Mouse (Mus musculus) limb, embryonic 13.5 days (tissue): ENCODE data around the gene 6030452D12Rik. TPM values are rescaled to one million over a fixed set of nuclear protein-coding genes. Genes with fewer than 3 reads are reported as not detected.

Experiments
- ATAC-seq: fragments of 200-750 bp; cut with Nextera tagmentation; 2 replicates; pipeline ENCODE4 v1.8.0; 2017; ENCODE audit warnings: low read depth, moderate number of reproducible peaks, moderate TSS enrichment; ENCODE audit not compliant: low FRiP score
- H3K27ac ChIP-seq: fragments of 300-500 bp; sonication (generic); 2 replicates; pipeline ENCODE4 v1.5.1; 2015; ENCODE audit warnings: inconsistent platforms, mild to moderate bottlenecking, moderate library complexity
- H3K27me3 ChIP-seq: fragments of 300-500 bp; sonication (generic); 2 replicates; pipeline ENCODE4 v1.6.1; 2015; ENCODE audit warnings: mild to moderate bottlenecking, inconsistent platforms
- H3K36me3 ChIP-seq: fragments of 300-500 bp; sonication (generic); 2 replicates; pipeline ENCODE4 v1.6.1; 2015; ENCODE audit warnings: inconsistent platforms, mild to moderate bottlenecking, moderate library complexity
- H3K4me1 ChIP-seq: fragments of 300-500 bp; sonication (generic); 2 replicates; pipeline ENCODE4 v1.6.1; 2015; ENCODE audit warnings: inconsistent platforms
- H3K4me2 ChIP-seq: fragments of 300-500 bp; sonication (generic); replicated peaks from 2 replicates; pipeline ENCODE4 v1.6.1; 2015; ENCODE audit warnings: inconsistent platforms, mild to moderate bottlenecking, moderate library complexity
- H3K4me3 ChIP-seq: fragments of 300-500 bp; sonication (generic); 2 replicates; pipeline ENCODE4 v1.5.1; 2015; ENCODE audit warnings: moderate library complexity, mild to moderate bottlenecking, inconsistent platforms
- H3K9ac ChIP-seq: fragments of 300-500 bp; sonication (generic); 2 replicates; pipeline ENCODE4 v1.6.1; 2015; ENCODE audit warnings: mild to moderate bottlenecking, inconsistent platforms
- H3K9me3 ChIP-seq: fragments of 300-500 bp; sonication (generic); 2 replicates; pipeline ENCODE4 v1.6.1; 2016; ENCODE audit warnings: inconsistent platforms
- WGBS: fragments of 180-500 bp; shearing (Covaris S2); methylation state at CpG from one replicate; pipeline ENCODE4 v1.1.7; 2015; 5-methylcytosine and 5-hydroxymethylcytosine counted together
- polyA plus RNA-seq: library from polyadenylated mRNA; unstranded; fragments of >200 nt; fragmentation: Nextera tagmentation; extraction: Ambion mirVana; gene quantifications from 2 replicates; pipeline ENCODE4 v1.2.1, GENCODE M21; 2015

6030452D12Rik gene
- polyA plus RNA-seq = not detected in 2 replicates

DNA sequence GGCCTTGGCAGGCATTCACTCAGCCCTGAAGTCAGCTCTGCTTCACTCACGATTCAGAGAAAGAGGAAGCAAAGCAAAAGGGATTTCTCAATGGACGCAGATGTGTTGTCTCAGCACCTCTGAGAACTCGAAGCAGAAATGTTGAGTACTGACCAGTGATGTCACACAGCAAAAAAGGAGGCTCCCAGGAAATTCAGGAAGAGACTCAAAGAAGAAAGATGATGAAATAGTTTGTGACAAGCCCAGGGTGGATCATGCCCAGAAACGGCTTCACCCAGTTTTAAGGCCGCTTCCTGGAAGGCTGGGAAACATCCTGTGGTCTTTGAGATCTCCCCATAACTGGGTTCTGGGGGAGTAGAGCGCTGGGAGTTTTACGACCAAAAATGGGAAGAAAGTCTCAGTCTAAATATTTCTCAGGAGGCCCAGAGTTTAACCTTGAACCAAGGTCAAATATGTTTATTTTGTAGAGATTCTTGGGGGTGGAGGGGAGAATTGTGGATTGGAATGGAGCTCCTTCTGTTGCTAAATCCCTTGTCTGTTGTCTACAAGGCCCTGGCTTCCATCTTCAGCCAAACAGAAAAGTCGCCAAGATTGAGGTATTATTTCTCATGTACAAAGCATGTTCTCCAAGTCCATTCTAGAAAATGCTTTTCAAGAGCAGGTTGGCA is at the start of gene 6030452D12Rik:
Gene 6030452D12Rik, plus strand, starts transcription at position 505 of the 668 bp plus-strand sequence.
- Histone ChIP-seq H3K4me3 (no peak within 1 kb of the TSS), H3K9me3 (no peaks in the 10 kb centered on the region), H3K27ac (peak within 1 kb of the TSS; percentile 40; the same call in 1 of the 2 replicates), H3K9ac (no peak within 1 kb of the TSS), H3K4me2 (no peak within 1 kb of the TSS), H3K4me1 (peaks cover 26% of the 10 kb centered on the region), H3K36me3 (no peaks in the 10 kb centered on the region), H3K27me3 (no peaks in the 10 kb centered on the region)
- 66% methylated on average over 8 of the region's 8 CpGs for WGBS
- ATAC-seq = no peak

GRCm38 (mm10) chr8:106451301-106452085 is 48.8 kb upstream of the 6030452D12Rik start:
- no peaks in the 10 kb centered on the region for H3K27me3 ChIP-seq
- H3K36me3 ChIP-seq = no peaks in the 10 kb centered on the region
- H3K4me2 ChIP-seq = no peak overlapping the region
- H3K4me3 ChIP-seq = no peak overlapping the region
- no peak overlapping the region for H3K27ac ChIP-seq
- WGBS = 73% methylated on average over 6 of the region's 6 CpGs
- H3K4me1 ChIP-seq = peaks cover 4% of the 10 kb centered on the region; the same call in 1 of the 2 replicates
- H3K9ac ChIP-seq = no peak overlapping the region
- no peaks in the 10 kb centered on the region for H3K9me3 ChIP-seq
- ATAC-seq = no peak

DNA sequence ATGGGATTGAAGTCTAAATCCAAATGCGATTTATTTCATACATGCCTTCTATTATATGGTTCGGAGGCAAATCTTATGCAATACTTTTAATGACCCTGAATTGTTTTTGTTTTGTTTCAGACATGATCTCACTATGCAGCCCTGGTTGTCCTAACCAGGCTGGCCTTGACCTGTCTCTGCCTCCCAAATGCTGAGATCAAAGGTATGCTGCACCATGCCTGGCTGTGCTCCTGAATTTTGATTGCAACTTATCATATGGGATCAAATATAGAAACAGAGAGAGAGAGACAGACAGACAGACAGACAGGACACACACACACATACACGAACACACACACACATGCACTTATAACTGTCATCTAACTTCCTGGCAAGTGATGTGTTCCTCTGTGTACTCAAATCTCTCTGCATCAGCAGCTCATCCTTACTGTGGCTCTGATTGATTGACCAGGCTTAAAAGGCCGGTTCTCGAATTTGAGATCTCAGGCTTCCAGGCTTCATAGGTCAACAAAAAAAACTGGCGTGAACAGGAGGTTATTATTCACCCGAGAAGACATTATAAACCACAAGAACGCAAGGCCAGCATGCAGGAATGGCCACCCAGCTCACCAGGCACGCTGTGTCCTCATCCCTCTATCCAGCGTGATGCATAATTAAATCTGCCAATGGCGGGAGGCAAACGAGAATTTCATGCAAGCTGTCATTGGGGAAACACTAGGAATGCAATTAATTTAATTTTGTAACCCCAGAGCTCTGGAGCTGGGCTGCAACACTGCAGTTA is 47.4 kb upstream of the 6030452D12Rik start:
- Histone ChIP-seq H3K4me2 (no peak overlapping the region), H3K27me3 (no peaks in the 10 kb centered on the region), H3K27ac (no peak overlapping the region), H3K36me3 (no peaks in the 10 kb centered on the region), H3K4me3 (no peak overlapping the region), H3K4me1 (peaks cover 4% of the 10 kb centered on the region; the same call in 1 of the 2 replicates), H3K9me3 (no peaks in the 10 kb centered on the region), H3K9ac (no peak overlapping the region)
- WGBS = 60% methylated on average over 12 of the region's 12 CpGs
- ATAC-seq = no peak

DNA sequence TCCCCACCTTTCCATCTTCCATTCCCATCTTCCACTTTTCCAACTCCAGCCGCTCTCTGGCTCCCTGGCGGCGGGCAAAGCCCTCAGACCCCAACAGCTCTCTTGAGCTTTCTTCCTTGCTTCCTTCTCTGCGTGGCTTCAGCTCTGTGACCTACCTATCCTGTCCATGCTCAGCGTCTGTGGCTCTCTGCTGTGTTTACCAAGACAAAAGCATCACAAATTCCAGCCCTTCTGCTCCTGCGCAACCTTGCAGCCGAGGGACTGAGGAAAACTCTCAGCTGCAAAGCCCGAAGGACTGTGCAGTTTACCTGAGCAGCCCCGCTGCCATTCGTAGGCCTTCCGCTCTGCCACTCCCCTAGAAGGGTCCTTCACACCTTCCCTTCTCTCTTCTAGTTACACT is 46.3 kb upstream of the 6030452D12Rik start:
- Histone ChIP-seq H3K4me2 (no peak overlapping the region), H3K4me3 (no peak overlapping the region), H3K9me3 (no peaks in the 10 kb centered on the region), H3K27me3 (no peaks in the 10 kb centered on the region), H3K4me1 (peaks cover 4% of the 10 kb centered on the region; the same call in 1 of the 2 replicates), H3K36me3 (no peaks in the 10 kb centered on the region), H3K9ac (no peak overlapping the region), H3K27ac (no peak overlapping the region)
- 71% methylated on average over 11 of the region's 11 CpGs for WGBS
- no peak for ATAC-seq

DNA sequence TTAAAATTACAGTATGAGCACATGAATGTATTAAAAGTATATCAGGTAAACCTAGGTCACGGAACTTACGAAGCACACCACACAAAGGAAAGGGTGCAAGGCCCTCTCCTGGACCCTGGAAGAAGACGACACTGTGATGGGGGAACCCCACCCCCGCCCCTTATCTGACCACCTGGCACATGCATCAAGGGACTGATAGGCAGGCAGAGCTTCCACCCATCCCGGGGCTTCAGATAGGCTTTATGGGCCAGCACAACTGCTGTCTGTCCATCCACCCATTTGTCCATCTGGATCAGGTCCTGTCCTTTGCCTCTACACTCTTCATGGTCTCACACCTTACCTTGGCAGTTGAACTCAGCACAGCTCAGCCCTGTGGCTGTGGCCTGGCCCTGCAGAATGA is 38.2 kb upstream of the 6030452D12Rik start:
- H3K4me1 ChIP-seq = no peaks in the 10 kb centered on the region
- no peaks in the 10 kb centered on the region for H3K9me3 ChIP-seq
- no peaks in the 10 kb centered on the region for H3K36me3 ChIP-seq
- no peaks in the 10 kb centered on the region for H3K27me3 ChIP-seq
- no peak for ATAC-seq
- no peak overlapping the region for H3K4me2 ChIP-seq
- no peak overlapping the region for H3K4me3 ChIP-seq
- H3K9ac ChIP-seq = no peak overlapping the region
- no peak overlapping the region for H3K27ac ChIP-seq
- WGBS = 75% methylated on average over 5 of the region's 5 CpGs

DNA sequence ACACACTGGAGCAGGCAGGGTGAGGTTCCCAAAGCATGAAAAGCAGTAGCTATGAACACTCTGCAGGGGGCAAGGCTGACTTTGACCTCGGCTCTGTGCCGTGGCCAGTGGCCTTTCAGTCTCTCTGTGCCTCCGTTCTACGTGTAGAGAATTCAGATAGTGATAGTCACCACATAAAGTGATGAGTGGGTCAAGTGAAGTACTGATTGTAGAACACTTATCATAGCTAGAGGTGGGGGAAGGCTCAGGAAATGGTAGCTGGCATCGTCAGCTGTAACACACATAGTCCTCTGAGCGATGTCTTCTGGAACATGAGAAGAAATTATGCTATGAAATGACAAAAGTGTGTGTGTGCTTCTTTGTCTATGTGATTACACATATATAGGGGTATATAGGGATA is 36.5 kb upstream of the 6030452D12Rik start:
- no peaks in the 10 kb centered on the region for H3K4me1 ChIP-seq
- 89% methylated on average over 6 of the region's 6 CpGs for WGBS
- H3K9ac ChIP-seq = no peak overlapping the region
- ATAC-seq = no peak
- no peak overlapping the region for H3K27ac ChIP-seq
- no peak overlapping the region for H3K4me3 ChIP-seq
- no peaks in the 10 kb centered on the region for H3K27me3 ChIP-seq
- no peaks in the 10 kb centered on the region for H3K9me3 ChIP-seq
- H3K4me2 ChIP-seq = no peak overlapping the region
- no peaks in the 10 kb centered on the region for H3K36me3 ChIP-seq

DNA sequence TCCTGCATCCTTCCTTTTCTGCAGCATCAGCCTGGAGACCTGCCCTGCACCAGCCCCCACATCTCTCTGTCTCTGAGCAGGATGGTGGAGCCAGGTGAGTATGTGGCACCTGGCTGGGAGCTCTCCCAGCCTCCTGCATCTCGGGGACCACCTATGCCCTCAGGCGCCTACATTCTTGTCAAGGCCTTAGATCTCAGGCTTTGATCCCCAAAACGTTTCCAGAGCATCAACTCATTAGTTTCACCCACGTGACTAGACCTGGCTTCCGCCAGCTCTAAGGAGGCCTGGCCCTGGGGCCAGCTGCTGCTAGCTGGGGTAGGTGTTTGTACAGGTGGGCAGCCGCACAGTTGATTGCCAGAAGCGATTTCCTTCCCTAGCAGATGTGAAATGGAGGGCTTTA is 30.8 kb upstream of the 6030452D12Rik start:
- H3K9ac ChIP-seq = no peak overlapping the region
- ATAC-seq = peak; percentile 57; the same call in 1 of the 2 replicates
- H3K9me3 ChIP-seq = no peaks in the 10 kb centered on the region
- H3K36me3 ChIP-seq = no peaks in the 10 kb centered on the region
- H3K27me3 ChIP-seq = no peaks in the 10 kb centered on the region
- H3K4me1 ChIP-seq = peaks cover 9% of the 10 kb centered on the region
- H3K27ac ChIP-seq = no peak overlapping the region
- 12% methylated on average over 7 of the region's 7 CpGs for WGBS
- H3K4me2 ChIP-seq = no peak overlapping the region
- no peak overlapping the region for H3K4me3 ChIP-seq

DNA sequence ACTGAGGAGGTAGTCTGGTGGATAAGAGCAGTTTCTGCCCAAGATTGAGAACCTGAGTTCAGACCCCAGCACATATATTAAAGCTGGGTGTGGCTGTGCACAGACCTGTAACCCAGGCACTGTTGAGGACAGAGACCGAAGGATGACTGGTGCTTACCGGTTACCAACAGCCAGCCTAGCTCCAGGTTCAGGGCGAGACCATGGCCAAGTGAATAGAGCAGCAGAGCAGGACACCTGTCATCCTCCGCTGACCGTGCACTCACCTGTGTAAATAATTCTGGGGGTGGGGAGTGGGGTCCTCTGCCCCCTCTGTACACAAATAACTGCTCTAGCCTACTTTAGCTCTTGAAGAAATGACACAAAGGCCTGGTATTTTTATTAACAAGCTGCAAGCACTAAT is 26.3 kb upstream of the 6030452D12Rik start:
- Histone ChIP-seq H3K27ac (no peak overlapping the region), H3K36me3 (no peaks in the 10 kb centered on the region), H3K4me1 (peaks cover 9% of the 10 kb centered on the region), H3K27me3 (no peaks in the 10 kb centered on the region), H3K4me2 (no peak overlapping the region), H3K9me3 (0 out of 2 replicates have a peak, but pooled peaks cover 5% of the 10 kb centered on the region), H3K4me3 (no peak overlapping the region), H3K9ac (no peak overlapping the region)
- no peak for ATAC-seq
- 92% methylated on average over 5 of the region's 5 CpGs for WGBS

DNA sequence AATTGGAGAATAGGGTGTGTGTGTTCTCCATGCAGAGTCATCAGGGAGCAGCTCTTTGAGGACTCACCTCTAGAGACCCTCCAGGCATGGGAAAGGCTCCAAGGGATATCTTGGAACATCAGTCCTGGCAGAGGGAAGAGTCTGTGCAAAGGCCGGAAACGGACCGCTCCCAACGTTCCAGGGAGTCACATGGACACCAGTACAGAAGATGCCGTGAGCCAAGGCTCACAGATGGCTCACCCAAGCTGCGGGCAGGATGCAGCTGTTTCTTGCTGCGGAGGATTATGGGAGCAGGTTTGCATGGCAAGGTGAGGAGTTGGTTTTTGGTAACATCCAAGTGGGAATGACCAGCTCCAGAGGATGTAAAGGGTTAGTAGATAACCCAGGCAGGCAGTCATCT is 3.9 kb downstream of the 6030452D12Rik start:
- no peak overlapping the region for H3K27ac ChIP-seq
- H3K4me1 ChIP-seq = peaks cover 63% of the 10 kb centered on the region
- H3K9me3 ChIP-seq = no peaks in the 10 kb centered on the region
- ATAC-seq = no peak
- H3K27me3 ChIP-seq = peaks cover 6% of the 10 kb centered on the region
- no peaks in the 10 kb centered on the region for H3K36me3 ChIP-seq
- H3K4me3 ChIP-seq = no peak overlapping the region
- H3K9ac ChIP-seq = no peak overlapping the region
- H3K4me2 ChIP-seq = no peak overlapping the region
- WGBS = 87% methylated on average over 7 of the region's 7 CpGs

DNA sequence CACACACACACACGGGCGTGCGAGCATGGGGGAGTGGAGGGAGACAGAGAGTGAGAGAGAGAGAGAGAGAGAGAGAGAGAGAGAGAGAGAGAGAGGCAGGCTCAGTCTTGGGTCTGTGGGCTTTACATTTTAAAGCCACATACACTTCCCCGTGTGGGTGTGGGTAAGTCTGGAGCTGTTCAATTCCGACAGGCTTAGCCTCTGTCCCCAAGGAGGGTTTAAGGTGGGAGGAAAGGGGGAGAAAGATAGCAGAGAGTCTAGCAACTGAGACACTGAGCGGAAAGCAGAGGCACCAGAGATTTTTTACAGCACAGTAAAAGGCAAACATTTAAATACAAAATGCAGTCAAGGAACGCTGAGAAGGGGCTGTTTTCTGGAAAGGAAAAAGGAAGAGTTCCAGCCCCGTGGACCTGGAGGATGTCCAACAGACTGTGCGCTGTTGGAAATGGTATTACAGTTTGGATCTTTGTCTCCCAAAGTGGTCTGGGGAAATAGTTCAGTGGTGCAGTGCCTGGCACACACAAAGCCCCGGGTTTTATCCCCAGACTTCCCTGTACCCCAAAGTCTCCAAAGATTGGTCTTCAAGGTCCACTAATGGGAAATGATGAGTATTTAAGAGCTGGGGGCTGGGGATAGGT is 5.1 kb downstream of the 6030452D12Rik start:
- Histone ChIP-seq H3K27ac (peak overlapping the region; percentile 73; the same call in 1 of the 2 replicates), H3K27me3 (peaks cover 8% of the 10 kb centered on the region), H3K9ac (no peak overlapping the region), H3K9me3 (no peaks in the 10 kb centered on the region), H3K36me3 (no peaks in the 10 kb centered on the region), H3K4me2 (peak overlapping the region; percentile 23; the same call in 1 of the 2 replicates), H3K4me1 (peaks cover 58% of the 10 kb centered on the region), H3K4me3 (no peak overlapping the region)
- peak; percentile 57 for ATAC-seq
- WGBS = 25% methylated on average over 10 of the region's 10 CpGs

GRCm38 (mm10) chr8:106506106-106506505 is 5.8 kb downstream of the 6030452D12Rik start:
- Histone ChIP-seq H3K27ac (no peak overlapping the region; the same call in 1 of the 2 replicates), H3K36me3 (no peaks in the 10 kb centered on the region), H3K4me1 (peaks cover 59% of the 10 kb centered on the region), H3K9ac (no peak overlapping the region), H3K27me3 (peaks cover 8% of the 10 kb centered on the region), H3K4me3 (no peak overlapping the region), H3K4me2 (no peak overlapping the region), H3K9me3 (no peaks in the 10 kb centered on the region)
- ATAC-seq = no peak
- WGBS = 73% methylated on average over 1 of the region's 1 CpGs
